Mouse (Mus musculus): Measurements from ENCODE around the gene Med12l. TPM values are rescaled to one million over a fixed set of nuclear protein-coding genes. Genes with fewer than 3 reads are reported as not detected.

Gene Med12l
- polyA plus RNA-seq, 1 experiment, result 0.71 TPM

DNA sequence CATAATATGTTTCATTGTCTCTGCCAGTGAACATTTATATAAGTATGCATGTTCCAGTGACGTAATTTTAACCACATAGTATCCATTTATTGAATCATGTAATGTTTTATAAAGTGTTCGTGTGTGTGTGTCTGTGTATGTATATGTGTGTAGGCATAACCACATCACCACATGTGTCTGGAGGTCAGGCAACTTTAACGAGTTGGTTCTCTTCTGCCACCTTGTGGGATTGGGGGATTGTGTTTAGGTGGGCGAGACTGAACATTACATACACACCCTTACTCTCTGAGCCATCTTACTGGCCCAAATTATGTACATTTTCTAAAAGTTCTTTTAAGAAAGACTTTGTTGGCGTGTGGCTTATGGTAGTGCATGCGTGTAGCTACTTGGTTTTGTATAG, 162.9 kb downstream of the Med12l start:
- H3K4me3 ChIP-seq (replicated peaks; ENCODE audit: extremely low read depth, low read depth, low read length), result no peak overlapping the region
- WGBS, result 90% methylated on average over 6 of the region's 6 CpGs
- H3K4me1 ChIP-seq (ENCODE audit: control insufficient read depth, insufficient read depth, low read length), result 0 out of 2 replicates have a peak, but pooled peaks cover 2% of the 10 kb centered on the region
- no peak for DNase-seq
- TF ChIP-seq CTCF (IDR thresholded peaks at IDR 0.05; ENCODE audit: insufficient read depth, low read length) (no peak), POLR2A (IDR thresholded peaks at IDR 0.05; ENCODE audit: borderline replicate concordance, extremely low read depth, low read depth, low read length) (no peak)

DNA sequence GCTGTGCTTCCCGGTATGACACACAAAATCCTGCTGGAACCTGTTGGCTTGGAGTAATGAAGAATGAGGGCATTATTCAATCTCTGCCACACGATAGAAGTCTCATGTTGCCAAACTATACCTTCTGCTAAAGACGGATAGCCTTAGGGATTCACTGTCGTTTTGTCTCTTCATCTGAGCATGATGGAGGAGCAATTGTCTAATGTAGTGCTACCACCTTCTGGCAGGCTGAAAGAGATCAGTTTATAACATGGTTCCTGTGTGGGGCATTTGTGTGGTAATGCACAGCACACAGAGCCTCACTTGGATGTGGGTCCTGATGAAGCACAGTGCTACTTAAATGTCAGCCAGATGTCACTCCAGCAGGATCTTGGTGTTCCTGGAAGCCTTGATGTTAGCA, 163.6 kb downstream of the Med12l start:
- 62% methylated on average over 4 of the region's 4 CpGs for WGBS
- H3K4me3 ChIP-seq (replicated peaks; ENCODE audit: extremely low read depth, low read depth, low read length), result no peak overlapping the region
- H3K4me1 ChIP-seq (ENCODE audit: control insufficient read depth, insufficient read depth, low read length), result 0 out of 2 replicates have a peak, but pooled peaks cover 2% of the 10 kb centered on the region
- DNase-seq, result no peak
- TF ChIP-seq POLR2A (IDR thresholded peaks at IDR 0.05; ENCODE audit: borderline replicate concordance, extremely low read depth, low read depth, low read length) (no peak), CTCF (IDR thresholded peaks at IDR 0.05; ENCODE audit: insufficient read depth, low read length) (no peak)

DNA sequence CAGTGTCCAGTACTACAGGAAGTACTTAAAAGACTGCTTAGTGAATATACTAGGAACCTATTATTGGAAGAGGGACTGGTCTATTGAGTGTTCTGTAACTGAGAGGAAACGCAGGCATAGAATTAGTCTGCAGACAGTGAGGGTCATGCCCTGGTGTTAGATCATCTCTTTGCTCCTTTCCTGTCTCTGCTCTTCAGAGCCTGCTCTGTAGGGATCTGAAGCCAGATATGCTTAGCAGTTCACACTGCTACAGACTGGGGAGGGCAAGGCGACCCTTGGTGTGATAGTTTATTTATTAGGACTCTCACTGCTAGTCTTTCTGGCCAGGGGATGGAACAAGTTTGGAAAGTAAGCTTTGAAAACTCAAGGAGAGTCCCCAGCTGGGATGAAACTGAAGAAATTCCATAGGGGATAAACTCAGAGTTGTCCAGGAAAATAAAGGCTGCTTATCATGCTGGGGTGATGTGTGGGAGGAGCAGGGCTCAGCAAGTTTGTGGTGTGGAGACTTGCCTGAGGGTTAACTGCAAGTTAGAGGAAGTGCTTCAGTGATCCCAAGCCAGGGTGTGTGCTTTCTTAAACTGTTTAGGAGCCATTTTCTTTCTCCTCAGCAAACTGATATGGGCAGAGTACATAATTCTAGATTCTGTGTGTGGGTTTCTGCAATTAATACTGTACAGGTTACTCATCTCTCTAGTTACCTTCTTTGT, 164.4 kb downstream of the Med12l start:
- no peak for TF ChIP-seq POLR2A (IDR thresholded peaks at IDR 0.05; ENCODE audit: borderline replicate concordance, extremely low read depth, low read depth, low read length)
- TF ChIP-seq CTCF (IDR thresholded peaks at IDR 0.05; ENCODE audit: insufficient read depth, low read length), result no peak
- 0 out of 2 replicates have a peak, but pooled peaks cover 2% of the 10 kb centered on the region for H3K4me1 ChIP-seq (ENCODE audit: control insufficient read depth, insufficient read depth, low read length)
- WGBS, result 41% methylated on average over 2 of the region's 2 CpGs
- no peak for DNase-seq
- no peak overlapping the region for H3K4me3 ChIP-seq (replicated peaks; ENCODE audit: extremely low read depth, low read depth, low read length)

DNA sequence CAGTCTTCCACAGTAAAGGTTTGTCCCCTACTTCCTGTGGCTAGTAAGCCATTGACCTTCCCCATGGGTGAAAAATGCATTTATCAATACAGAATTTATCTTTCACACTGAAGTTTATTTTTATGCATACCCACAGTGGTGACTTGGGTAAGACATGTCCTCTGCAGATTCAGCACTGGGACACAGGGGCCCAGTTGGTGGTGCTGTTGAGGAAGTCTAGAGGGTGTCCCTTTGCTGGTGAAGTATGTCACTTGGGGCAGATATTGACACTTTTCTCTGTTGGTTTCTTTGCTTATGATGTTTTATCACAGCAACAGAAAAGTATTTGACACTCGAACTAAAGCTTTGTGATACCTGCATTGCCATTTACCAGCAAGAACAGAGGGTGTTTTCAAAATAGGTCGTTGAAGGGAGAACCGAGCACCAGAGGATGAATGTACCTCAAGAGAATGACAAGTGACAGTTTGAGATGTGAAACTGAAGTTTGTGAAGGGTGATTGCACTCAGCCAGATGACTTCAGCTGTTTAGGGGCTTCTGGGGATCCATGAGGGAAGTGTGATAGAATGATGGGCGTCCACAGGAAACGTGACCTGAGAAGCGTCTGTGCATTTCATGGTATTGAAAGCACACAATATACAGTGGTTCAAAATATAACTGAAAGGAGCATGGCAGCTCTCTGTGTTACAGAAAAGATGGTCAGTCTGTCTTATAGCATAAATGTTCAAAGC, 169.0 kb downstream of the Med12l start:
- TF ChIP-seq POLR2A (IDR thresholded peaks at IDR 0.05; ENCODE audit: borderline replicate concordance, extremely low read depth, low read depth, low read length) (no peak), CTCF (IDR thresholded peaks at IDR 0.05; ENCODE audit: insufficient read depth, low read length) (no peak)
- no peak for DNase-seq
- no peak overlapping the region for H3K4me3 ChIP-seq (replicated peaks; ENCODE audit: extremely low read depth, low read depth, low read length)
- no peaks in the 10 kb centered on the region for H3K4me1 ChIP-seq (ENCODE audit: control insufficient read depth, insufficient read depth, low read length)
- WGBS, result 67% methylated on average over 6 of the region's 6 CpGs

DNA sequence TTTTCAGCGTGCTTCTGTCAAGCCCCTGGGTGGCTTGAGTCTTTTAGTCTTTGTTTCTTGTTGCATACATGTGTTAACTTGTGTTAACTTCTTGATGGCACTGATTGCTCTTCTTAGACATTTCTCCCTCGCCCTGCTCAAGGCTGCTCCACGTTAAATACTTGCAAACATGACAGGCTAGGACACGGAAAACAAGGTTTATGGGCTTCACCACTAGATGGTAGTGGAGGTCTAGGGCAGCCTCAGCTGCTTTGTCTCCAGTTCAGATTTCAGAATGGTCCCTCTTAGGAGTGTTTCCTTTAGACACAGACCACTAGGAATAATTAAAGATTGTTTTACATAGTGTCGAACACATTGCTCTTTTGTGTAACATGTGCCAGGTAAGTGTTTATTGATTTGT, 169.6 kb downstream of the Med12l start:
- 14% methylated on average over 5 of the region's 5 CpGs for WGBS
- no peak for DNase-seq

DNA sequence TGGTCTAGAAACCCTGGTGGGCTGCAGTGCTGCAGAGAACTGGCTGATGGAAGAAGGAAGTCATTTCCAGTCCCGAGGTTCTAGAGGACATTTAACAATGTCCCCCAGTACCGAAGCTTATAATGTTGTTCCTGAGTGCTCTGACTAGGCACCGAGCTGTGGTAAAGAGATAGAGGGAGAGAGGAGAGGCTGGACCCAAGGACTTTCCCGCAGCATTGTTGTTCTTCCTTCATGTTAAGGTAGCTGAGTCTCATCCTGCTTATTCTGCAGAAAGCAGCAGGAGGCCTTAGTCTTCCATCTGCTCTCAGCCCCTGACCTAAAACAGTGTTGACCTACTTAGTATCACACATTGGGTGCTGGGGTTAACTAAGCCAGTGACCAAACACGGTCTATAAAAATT, 171.2 kb downstream of the Med12l start:
- 55% methylated on average over 5 of the region's 5 CpGs for WGBS
- H3K4me1 ChIP-seq (ENCODE audit: control insufficient read depth, insufficient read depth, low read length), result no peaks in the 10 kb centered on the region
- DNase-seq, result no peak
- no peak overlapping the region for H3K4me3 ChIP-seq (replicated peaks; ENCODE audit: extremely low read depth, low read depth, low read length)
- TF ChIP-seq POLR2A (IDR thresholded peaks at IDR 0.05; ENCODE audit: borderline replicate concordance, extremely low read depth, low read depth, low read length) (no peak), CTCF (IDR thresholded peaks at IDR 0.05; ENCODE audit: insufficient read depth, low read length) (no peak)

More for the DNA sequence above, 169.6 kb downstream of the Med12l start:
- no peaks in the 10 kb centered on the region for H3K4me1 ChIP-seq (ENCODE audit: control insufficient read depth, insufficient read depth, low read length)
- TF ChIP-seq POLR2A (IDR thresholded peaks at IDR 0.05; ENCODE audit: borderline replicate concordance, extremely low read depth, low read depth, low read length) (no peak), CTCF (IDR thresholded peaks at IDR 0.05; ENCODE audit: insufficient read depth, low read length) (peak; percentile 41; the same call in 1 of the 2 replicates)
- no peak overlapping the region for H3K4me3 ChIP-seq (replicated peaks; ENCODE audit: extremely low read depth, low read depth, low read length)

DNA sequence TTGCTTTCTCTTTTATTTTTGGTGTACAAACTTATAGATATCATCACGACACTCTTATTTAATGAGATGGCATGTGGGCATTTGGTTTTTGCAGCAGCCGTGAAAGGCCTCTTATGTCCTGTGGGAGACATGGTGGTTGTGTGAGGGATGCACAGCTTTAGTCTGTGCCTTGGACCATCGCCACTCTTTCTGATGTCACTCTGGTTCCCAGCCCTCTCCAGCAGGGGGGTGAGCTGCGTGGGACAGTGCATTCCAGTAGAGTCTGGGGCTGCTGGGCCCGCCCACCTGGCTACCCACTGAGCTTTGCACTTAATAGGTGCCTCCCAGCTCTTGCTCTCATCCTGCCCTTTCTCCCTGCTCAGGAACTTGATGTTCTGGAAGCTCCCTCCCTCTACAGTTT, 175.5 kb downstream of the Med12l start:
- WGBS, result 67% methylated on average over 5 of the region's 5 CpGs

DNA sequence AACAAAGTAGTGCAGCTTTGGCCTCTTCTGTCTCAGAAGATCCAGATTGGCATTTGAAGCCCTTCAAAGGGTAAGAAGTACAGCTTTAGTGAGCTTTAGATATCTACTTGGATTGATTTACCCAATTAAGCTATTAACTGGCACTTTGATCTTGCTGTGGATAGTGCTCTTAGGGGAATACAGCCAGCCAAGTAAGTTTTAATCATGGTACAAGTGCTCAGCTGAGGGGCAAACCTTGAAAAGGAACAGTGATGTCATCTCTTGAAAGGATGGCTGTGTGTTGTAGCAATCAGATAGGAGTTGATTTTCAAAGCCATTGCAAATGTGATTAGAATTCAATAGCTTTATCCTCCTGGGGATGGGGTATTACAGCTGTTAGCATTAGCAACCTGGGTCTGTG, 176.5 kb downstream of the Med12l start:
- no peak for TF ChIP-seq CTCF (IDR thresholded peaks at IDR 0.05; ENCODE audit: insufficient read depth, low read length)
- no peak for TF ChIP-seq POLR2A (IDR thresholded peaks at IDR 0.05; ENCODE audit: borderline replicate concordance, extremely low read depth, low read depth, low read length)
- H3K4me1 ChIP-seq (ENCODE audit: control insufficient read depth, insufficient read depth, low read length), result no peaks in the 10 kb centered on the region
- DNase-seq, result no peak
- no peak overlapping the region for H3K4me3 ChIP-seq (replicated peaks; ENCODE audit: extremely low read depth, low read depth, low read length)

More for the DNA sequence above, 175.5 kb downstream of the Med12l start:
- no peak for DNase-seq
- no peaks in the 10 kb centered on the region for H3K4me1 ChIP-seq (ENCODE audit: control insufficient read depth, insufficient read depth, low read length)
- H3K4me3 ChIP-seq (replicated peaks; ENCODE audit: extremely low read depth, low read depth, low read length), result no peak overlapping the region
- TF ChIP-seq CTCF (IDR thresholded peaks at IDR 0.05; ENCODE audit: insufficient read depth, low read length) (no peak), POLR2A (IDR thresholded peaks at IDR 0.05; ENCODE audit: borderline replicate concordance, extremely low read depth, low read depth, low read length) (no peak)

DNA sequence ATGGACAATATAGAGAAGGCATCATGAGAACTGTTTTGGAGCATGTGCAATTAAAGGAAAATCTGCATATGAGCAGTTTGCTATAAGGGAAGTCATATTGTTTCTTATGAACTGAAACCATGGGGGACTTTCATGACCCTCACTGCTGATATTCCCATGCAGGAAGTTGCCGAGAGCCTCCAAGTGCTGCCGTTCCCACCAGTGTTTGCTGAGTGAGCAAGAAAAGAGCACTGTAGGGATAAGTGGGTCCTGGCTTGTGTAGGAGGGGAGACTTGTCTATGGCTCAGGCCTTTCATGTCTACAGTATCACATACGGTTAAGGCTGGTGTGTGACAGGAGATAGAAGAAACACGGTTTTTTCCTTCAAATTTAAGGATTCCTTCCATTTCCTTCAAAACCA, 180.0 kb downstream of the Med12l start:
- no peak for TF ChIP-seq CTCF (IDR thresholded peaks at IDR 0.05; ENCODE audit: insufficient read depth, low read length)
- 67% methylated on average over 4 of the region's 4 CpGs for WGBS
- no peak for DNase-seq
- H3K4me1 ChIP-seq (ENCODE audit: control insufficient read depth, insufficient read depth, low read length), result no peaks in the 10 kb centered on the region
- no peak overlapping the region for H3K4me3 ChIP-seq (replicated peaks; ENCODE audit: extremely low read depth, low read depth, low read length)

DNA sequence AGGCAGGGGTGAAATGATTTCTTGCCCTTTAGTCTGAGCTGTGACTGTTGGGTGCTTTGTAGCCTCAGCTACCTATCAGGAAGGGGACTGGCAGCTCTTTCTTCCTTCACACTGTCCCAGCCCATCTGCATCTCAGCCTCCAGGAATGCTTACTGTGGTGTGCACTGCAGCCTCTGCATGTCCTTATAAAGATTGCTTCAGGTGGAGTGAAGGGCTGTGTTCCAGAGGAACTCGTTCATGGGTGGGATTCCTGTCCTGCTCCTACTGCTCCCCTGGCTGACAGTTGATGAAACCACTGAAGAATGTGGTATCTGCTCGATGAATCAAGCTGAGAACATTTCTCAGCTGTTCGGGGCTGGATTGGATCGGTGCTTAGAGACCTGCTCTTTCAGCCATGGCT, 181.7 kb downstream of the Med12l start:
- TF ChIP-seq CTCF (IDR thresholded peaks at IDR 0.05; ENCODE audit: insufficient read depth, low read length), result no peak
- no peak for TF ChIP-seq POLR2A (IDR thresholded peaks at IDR 0.05; ENCODE audit: borderline replicate concordance, extremely low read depth, low read depth, low read length)
- no peak for DNase-seq
- Histone ChIP-seq H3K4me3 (replicated peaks; ENCODE audit: extremely low read depth, low read depth, low read length) (no peak overlapping the region), H3K4me1 (ENCODE audit: control insufficient read depth, insufficient read depth, low read length) (no peaks in the 10 kb centered on the region)
- WGBS, result 70% methylated on average over 4 of the region's 4 CpGs

Data from lung, adult 2 months (tissue).